In genomic region chr3:83002191-83002590, GRCm38 (mm10) we compare ENCODE assay signal across 10 mouse cellular contexts. TPM values are rescaled to one million over a fixed set of nuclear protein-coding genes. Genes with fewer than 3 reads are reported as not detected.
DNase-seq lines count a peak whose midpoint lies in the region; ATAC-seq lines count a peak whose summit lies in the region.
"Had no signal": no experiment of that assay in that cellular context is flagged by ENCODE, and none has a peak within 500 bp of the region (broad histone marks: within the 10 kb centered on the region; RNA-seq: fewer than 3 reads in every experiment).

No protein-coding gene starts in this region.

- peak; percentile 9 to 57 for DNase-seq in heart, adult 18-20 months
- DNase-seq in heart, postnatal 25 days (ENCODE audit: low spot score) = no peak
- DNase-seq in urinary bladder, postnatal 25 days (ENCODE audit: low spot score) = peak; percentile 14
- no peak for DNase-seq in urinary bladder, adult 2 months (ENCODE audit: low spot score)
- DNase-seq in cerebellum, postnatal 25 days = peak; percentile 35 to 58
- no peak for DNase-seq in urinary bladder, adult 18-20 months (ENCODE audit: low spot score in 2 of 2)
- DNase-seq: liver, embryonic 13.5 days had no signal

- ATAC-seq in intestine, embryonic 15.5 days = peak; percentile 7; the same call in 1 of the 2 replicates
- peak; percentile 77 for ATAC-seq in megakaryocyte, adult 5-6 weeks (ENCODE audit: poor library complexity, severe bottlenecking)

- no peaks in the 10 kb centered on the region for H3K36me3 ChIP-seq in intestine, embryonic 15.5 days
- H3K36me3 ChIP-seq: liver, embryonic 13.5 days; stomach, embryonic 15.5 days had no signal

- H3K4me2 ChIP-seq in intestine, embryonic 15.5 days (replicated peaks) = no peak overlapping the region
- H3K4me2 ChIP-seq: liver, embryonic 13.5 days; stomach, embryonic 15.5 days had no signal

- H3K9me3 ChIP-seq in intestine, embryonic 15.5 days = no peaks in the 10 kb centered on the region
- H3K9me3 ChIP-seq: liver, embryonic 13.5 days; stomach, embryonic 15.5 days had no signal

- H3K4me3 ChIP-seq in intestine, embryonic 15.5 days (replicated peaks) = no peak overlapping the region
- H3K4me3 ChIP-seq: liver, embryonic 13.5 days; stomach, embryonic 15.5 days had no signal

- no peaks in the 10 kb centered on the region for H3K27me3 ChIP-seq in intestine, embryonic 15.5 days (replicated peaks)
- H3K27me3 ChIP-seq: liver, embryonic 13.5 days; stomach, embryonic 15.5 days had no signal

- H3K4me1 ChIP-seq in intestine, embryonic 15.5 days (replicated peaks) = no peaks in the 10 kb centered on the region
- H3K4me1 ChIP-seq: stomach, embryonic 15.5 days had no signal

- WGBS in intestine, embryonic 15.5 days = 3% methylated on average over 2 of the region's 2 CpGs

- no peak overlapping the region for H3K9ac ChIP-seq in intestine, embryonic 15.5 days
- H3K9ac ChIP-seq: liver, embryonic 13.5 days; stomach, embryonic 15.5 days had no signal

- intact Hi-C loops in heart, postnatal 25 days (cut with DNase I) = loop anchor here (1.0 kb wide), 1 partner anchor 51 kb away; no protein-coding TSS in a partner anchor

- no peak overlapping the region for H3K27ac ChIP-seq in intestine, embryonic 15.5 days
- H3K27ac ChIP-seq: stomach, embryonic 15.5 days had no signal

RNA-seq across cellular contexts. Expression of gene Fgg, which starts 5.3 kb away (rescaled TPM):
- not detected for total RNA-seq in heart, adult 18-20 months (2021)
- not detected for total RNA-seq in heart, postnatal 25 days (2021)
- polyA plus RNA-seq in urinary bladder, adult 2 months (2012; rRNA removed) = 0.44 TPM in 1 of 2 replicates, not detected in the other
- polyA plus RNA-seq in intestine, embryonic 15.5 days (2015; fragmentation: Nextera tagmentation; extraction: Ambion mirVana) = 6.4 and 10.7 TPM in 2 replicates
- total RNA-seq in megakaryocyte, adult 5-6 weeks (2015) = not detected in 2 replicates
- total RNA-seq in megakaryocyte, adult 5-6 weeks (2017) = not detected in 2 replicates

RNA-seq across cellular contexts. Expression of gene Fga, which starts 23.7 kb away (rescaled TPM):
- total RNA-seq in heart, adult 18-20 months (2021) = not detected
- not detected for total RNA-seq in heart, postnatal 25 days (2021)
- polyA plus RNA-seq in urinary bladder, adult 2 months (2012; rRNA removed) = 0.27 TPM in 1 of 2 replicates, not detected in the other
- polyA plus RNA-seq in intestine, embryonic 15.5 days (2015; fragmentation: Nextera tagmentation; extraction: Ambion mirVana) = 8.1 and 13.6 TPM in 2 replicates
- not detected in 2 replicates for total RNA-seq in megakaryocyte, adult 5-6 weeks (2015)
- total RNA-seq in megakaryocyte, adult 5-6 weeks (2017) = not detected in 2 replicates

RNA-seq across cellular contexts. Expression of gene Fgb, which starts 47.5 kb away (rescaled TPM):
- not detected for total RNA-seq in heart, adult 18-20 months (2021)
- total RNA-seq in heart, postnatal 25 days (2021) = not detected
- 0.01 and 0.25 TPM in 2 replicates for polyA plus RNA-seq in urinary bladder, adult 2 months (2012; rRNA removed)
- 7.0 and 9.4 TPM in 2 replicates for polyA plus RNA-seq in intestine, embryonic 15.5 days (2015; fragmentation: Nextera tagmentation; extraction: Ambion mirVana)
- total RNA-seq in megakaryocyte, adult 5-6 weeks (2015) = not detected in 2 replicates
- total RNA-seq in megakaryocyte, adult 5-6 weeks (2017) = not detected in 2 replicates

RNA-seq across cellular contexts. Expression of gene Plrg1, which starts 53.1 kb away (rescaled TPM):
- total RNA-seq in heart, adult 18-20 months (2021) = 10 to 100 TPM; 26.8 to 29.4 TPM
- 10 to 100 TPM; 25.5 to 27.9 TPM for total RNA-seq in heart, postnatal 25 days (2021)
- polyA plus RNA-seq in urinary bladder, adult 2 months (2012; rRNA removed) = 47.6 and 52.4 TPM in 2 replicates
- 87.4 and 88.3 TPM in 2 replicates for polyA plus RNA-seq in intestine, embryonic 15.5 days (2015; fragmentation: Nextera tagmentation; extraction: Ambion mirVana)
- total RNA-seq in megakaryocyte, adult 5-6 weeks (2015) = 34.9 and 44.2 TPM in 2 replicates
- 48.3 and 59.0 TPM in 2 replicates for total RNA-seq in megakaryocyte, adult 5-6 weeks (2017)

Comparison
In these comparisons a context has a peak if more than half of its experiments do, and no peak if none do; other contexts are left out.
1. DNase-seq: peak in heart, adult 18-20 months (2 of 2), urinary bladder, postnatal 25 days (single experiment) and cerebellum, postnatal 25 days (2 of 2); none in heart, postnatal 25 days (single experiment), urinary bladder, adult 2 months (single experiment) and urinary bladder, adult 18-20 months (0 of 2).